Mouse (Mus musculus) T-helper 17 cell (primary cell): Measurements from ENCODE around the gene Necap2.

Source experiments
- in situ Hi-C, 2 experiments: fragments of 300-600 bp; cut with MboI, MseI; formaldehyde crosslinking; loops; 1 replicate in 1 of 2; 2 replicates in 1 of 2; pipeline ENCODE4 v1.15.1; 2025; ENCODE audit warnings: high pct_unique_total_duplicates in 2 of 2

Necap2 gene

GRCm38 (mm10) chr4:141033606-141034549 is 44.3 kb downstream of the Necap2 start:
- in situ Hi-C loops, result no loop called here

- in situ Hi-C loops, result no loop called here
Measured at GRCm38 (mm10) chr4:141031733-141032132, 46.4 kb downstream of the Necap2 start.

GRCm38 (mm10) chr4:141030541-141031206 is 47.5 kb downstream of the Necap2 start:
- in situ Hi-C loops, result no loop called here

- in situ Hi-C loops, result no loop called here
Measured at GRCm38 (mm10) chr4:141024992-141025391, 53.2 kb downstream of the Necap2 start.

GRCm38 (mm10) chr4:141024052-141024451 is 54.1 kb downstream of the Necap2 start:
- in situ Hi-C loops, result no loop called here

- in situ Hi-C loops, result no loop called here
Measured at GRCm38 (mm10) chr4:141021614-141021929, 56.6 kb downstream of the Necap2 start.

- in situ Hi-C loops, result no loop called here
Measured at GRCm38 (mm10) chr4:141020811-141021613, 57.1 kb downstream of the Necap2 start.

- in situ Hi-C loops, result no loop called here
Measured at GRCm38 (mm10) chr4:141020220-141020619, 57.9 kb downstream of the Necap2 start.

- in situ Hi-C loops, result no loop called here
Measured at GRCm38 (mm10) chr4:141017657-141018436, 60.3 kb downstream of the Necap2 start.
